Mouse (Mus musculus): Measurements from ENCODE around the gene Qk. TPM values are rescaled to one million over a fixed set of nuclear protein-coding genes. Genes with fewer than 3 reads are reported as not detected.
A peak's percentile ranks its signal among the peaks of the same experiment; 100 is the strongest.

Qk gene
- polyA plus RNA-seq (2015; fragmentation: Nextera tagmentation; extraction: Ambion mirVana) = 34.4 and 35.7 TPM in 2 replicates

- H3K9ac ChIP-seq = peak within 1 kb of the TSS; percentile 98
- H3K4me3 ChIP-seq = peak within 1 kb of the TSS; percentile 82
- 0 out of 2 replicates have a peak, but pooled peaks cover under 1% of the 10 kb centered on the region for H3K36me3 ChIP-seq
- H3K27me3 ChIP-seq = no peaks in the 10 kb centered on the region
- under 1% methylated on average over 86 of the region's 86 CpGs for WGBS
- H3K4me1 ChIP-seq = peaks cover 25% of the 10 kb centered on the region
- ATAC-seq (ENCODE audit: low FRiP score, low read depth) = peak; percentile 82
- H3K9me3 ChIP-seq = no peaks in the 10 kb centered on the region
- peak within 1 kb of the TSS; percentile 98 for H3K27ac ChIP-seq
- H3K4me2 ChIP-seq (replicated peaks) = peak within 1 kb of the TSS; percentile 65
These were observed at the start of gene Qk for GRCm38 (mm10) chr17:10319685-10320455. Gene Qk (minus strand): TSS chr17:10319854.

DNA sequence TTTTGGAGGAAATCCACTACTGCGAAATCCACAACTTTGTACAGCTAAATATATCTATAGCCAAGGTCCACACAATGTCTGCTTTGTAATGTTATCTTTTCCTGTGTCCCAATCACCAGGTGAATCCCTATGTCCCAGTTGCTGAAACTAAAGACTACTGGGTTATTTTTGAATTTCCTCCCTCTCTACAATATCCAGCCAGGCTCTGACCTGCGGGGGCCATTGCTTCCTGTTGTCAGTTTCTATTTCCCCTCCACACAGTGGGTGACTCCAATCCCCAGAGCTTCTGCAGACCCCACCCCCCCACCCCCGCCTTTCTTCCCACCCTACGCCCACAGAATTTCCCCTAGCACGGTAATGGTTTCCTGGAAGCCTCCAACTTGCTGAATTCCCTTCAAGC lies 47.4 kb upstream of the Qk start:
- ATAC-seq (ENCODE audit: low FRiP score, low read depth) = no peak

GRCm38 (mm10) chr17:10366577-10366976 lies 46.9 kb upstream of the Qk start:
- Histone ChIP-seq H3K4me3 (no peak overlapping the region), H3K9ac (no peak overlapping the region), H3K27ac (no peak overlapping the region), H3K4me2 (replicated peaks) (no peak overlapping the region), H3K4me1 (peaks cover 8% of the 10 kb centered on the region; the same call in 1 of the 2 replicates), H3K36me3 (no peaks in the 10 kb centered on the region), H3K9me3 (no peaks in the 10 kb centered on the region), H3K27me3 (no peaks in the 10 kb centered on the region)
- WGBS = 85% methylated on average over 4 of the region's 4 CpGs
- ATAC-seq (ENCODE audit: low FRiP score, low read depth) = no peak

More for the DNA sequence above, 47.4 kb upstream of the Qk start:
- Histone ChIP-seq H3K36me3 (no peaks in the 10 kb centered on the region), H3K9ac (no peak overlapping the region), H3K4me1 (peaks cover 10% of the 10 kb centered on the region), H3K4me3 (no peak overlapping the region), H3K27ac (no peak overlapping the region), H3K9me3 (no peaks in the 10 kb centered on the region), H3K27me3 (no peaks in the 10 kb centered on the region), H3K4me2 (replicated peaks) (no peak overlapping the region)
- 84% methylated on average over 5 of the region's 5 CpGs for WGBS

GRCm38 (mm10) chr17:10365501-10366482 lies 46.1 kb upstream of the Qk start:
- Histone ChIP-seq H3K36me3 (no peaks in the 10 kb centered on the region), H3K9me3 (no peaks in the 10 kb centered on the region), H3K4me2 (replicated peaks) (no peak overlapping the region), H3K27ac (no peak overlapping the region), H3K27me3 (no peaks in the 10 kb centered on the region), H3K9ac (no peak overlapping the region), H3K4me1 (peaks cover 8% of the 10 kb centered on the region; the same call in 1 of the 2 replicates), H3K4me3 (no peak overlapping the region)
- 76% methylated on average over 13 of the region's 13 CpGs for WGBS
- no peak for ATAC-seq (ENCODE audit: low FRiP score, low read depth)

DNA sequence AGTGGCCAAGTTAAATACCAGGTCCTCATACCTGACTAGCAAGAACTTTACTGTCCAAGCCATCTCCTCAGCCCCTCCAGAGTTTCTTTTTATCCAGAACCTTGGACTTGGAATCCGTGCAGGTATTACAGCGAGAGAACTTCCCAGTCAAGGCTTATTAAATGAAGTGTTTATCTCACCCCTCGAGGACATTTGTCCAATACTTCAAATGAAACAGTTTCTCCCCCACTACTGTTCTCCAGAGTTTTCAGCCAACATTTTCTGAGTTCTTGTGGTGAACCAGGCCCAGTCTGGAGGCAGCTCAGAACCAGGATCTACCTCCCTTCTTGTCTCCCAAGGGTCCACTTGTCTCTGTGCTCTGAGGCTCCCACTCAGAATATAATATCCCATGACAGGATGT lies 43.5 kb upstream of the Qk start:
- no peak for ATAC-seq (ENCODE audit: low FRiP score, low read depth)
- Histone ChIP-seq H3K4me2 (replicated peaks) (no peak overlapping the region), H3K9me3 (no peaks in the 10 kb centered on the region), H3K4me3 (no peak overlapping the region), H3K27ac (no peak overlapping the region), H3K36me3 (no peaks in the 10 kb centered on the region), H3K27me3 (no peaks in the 10 kb centered on the region), H3K4me1 (0 out of 2 replicates have a peak, but pooled peaks cover 3% of the 10 kb centered on the region), H3K9ac (no peak overlapping the region)
- 71% methylated on average over 3 of the region's 3 CpGs for WGBS

DNA sequence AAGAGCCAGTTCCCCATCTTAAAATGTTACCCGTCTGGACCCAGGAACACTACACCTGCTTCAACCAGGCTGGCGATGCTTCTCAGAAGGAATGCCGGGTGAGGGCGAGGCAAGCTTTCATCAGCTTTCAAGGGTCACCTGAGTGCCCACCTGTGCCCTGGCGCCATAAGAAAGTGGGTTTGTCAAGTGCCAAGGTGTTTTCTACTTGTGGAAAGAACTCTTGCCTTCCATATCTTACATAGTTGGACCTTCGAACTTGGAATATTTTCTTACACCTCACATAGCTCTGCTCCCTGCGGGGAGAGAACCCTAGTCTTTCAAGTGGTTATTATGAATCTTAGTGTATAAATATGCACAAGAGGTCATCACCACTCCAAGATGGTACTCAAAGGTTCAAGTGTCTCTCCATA lies 42.2 kb upstream of the Qk start:
- 88% methylated on average over 7 of the region's 7 CpGs for WGBS
- H3K4me1 ChIP-seq = peaks cover under 1% of the 10 kb centered on the region; the same call in 1 of the 2 replicates
- no peaks in the 10 kb centered on the region for H3K36me3 ChIP-seq
- no peak for ATAC-seq (ENCODE audit: low FRiP score, low read depth)
- no peaks in the 10 kb centered on the region for H3K9me3 ChIP-seq
- no peak overlapping the region for H3K9ac ChIP-seq
- no peak overlapping the region for H3K4me2 ChIP-seq (replicated peaks)
- H3K27ac ChIP-seq = no peak overlapping the region
- H3K4me3 ChIP-seq = no peak overlapping the region
- H3K27me3 ChIP-seq = no peaks in the 10 kb centered on the region

- H3K27ac ChIP-seq = no peak overlapping the region
- no peak overlapping the region for H3K4me2 ChIP-seq (replicated peaks)
- WGBS = 72% methylated on average over 4 of the region's 4 CpGs
- ATAC-seq (ENCODE audit: low FRiP score, low read depth) = no peak
- H3K9me3 ChIP-seq = no peaks in the 10 kb centered on the region
- H3K4me3 ChIP-seq = no peak overlapping the region
- H3K9ac ChIP-seq = no peak overlapping the region
- H3K4me1 ChIP-seq = peaks cover 12% of the 10 kb centered on the region
- no peaks in the 10 kb centered on the region for H3K36me3 ChIP-seq
- H3K27me3 ChIP-seq = no peaks in the 10 kb centered on the region
These were observed 41.1 kb upstream of the Qk start for GRCm38 (mm10) chr17:10360738-10361137.

GRCm38 (mm10) chr17:10359466-10359865 lies 39.8 kb upstream of the Qk start:
- 59% methylated on average over 14 of the region's 14 CpGs for WGBS
- H3K27ac ChIP-seq = no peak overlapping the region
- no peaks in the 10 kb centered on the region for H3K9me3 ChIP-seq
- no peak overlapping the region for H3K9ac ChIP-seq
- H3K4me3 ChIP-seq = no peak overlapping the region
- peaks cover 19% of the 10 kb centered on the region for H3K4me1 ChIP-seq
- H3K27me3 ChIP-seq = no peaks in the 10 kb centered on the region
- H3K4me2 ChIP-seq (replicated peaks) = no peak overlapping the region
- no peak for ATAC-seq (ENCODE audit: low FRiP score, low read depth)
- H3K36me3 ChIP-seq = no peaks in the 10 kb centered on the region

GRCm38 (mm10) chr17:10357348-10357747 lies 37.7 kb upstream of the Qk start:
- 81% methylated on average over 12 of the region's 12 CpGs for WGBS
- Histone ChIP-seq H3K9me3 (no peaks in the 10 kb centered on the region), H3K4me1 (peaks cover 19% of the 10 kb centered on the region), H3K4me3 (no peak overlapping the region), H3K27me3 (no peaks in the 10 kb centered on the region), H3K4me2 (replicated peaks) (no peak overlapping the region), H3K27ac (no peak overlapping the region), H3K36me3 (no peaks in the 10 kb centered on the region), H3K9ac (no peak overlapping the region)
- no peak for ATAC-seq (ENCODE audit: low FRiP score, low read depth)

DNA sequence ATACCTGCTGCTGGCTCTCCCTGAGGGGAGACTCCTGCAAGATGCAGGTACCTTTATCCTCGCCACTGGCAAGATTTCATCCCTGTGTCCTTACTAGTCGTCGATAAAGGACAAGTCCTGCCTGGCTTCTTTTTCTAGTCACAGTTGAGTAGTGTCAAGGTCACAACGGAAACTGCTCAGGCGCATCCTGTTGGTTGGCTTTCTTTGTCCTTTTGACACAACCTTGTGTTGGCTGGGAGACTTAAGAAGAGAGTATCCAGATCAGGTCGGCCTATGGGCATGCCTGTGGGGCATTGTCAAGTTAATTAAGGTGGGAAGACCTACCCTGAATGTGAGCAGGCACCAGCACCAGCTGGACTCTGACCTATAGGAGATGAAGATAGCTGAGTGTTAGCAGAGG lies 36.6 kb upstream of the Qk start:
- H3K4me2 ChIP-seq (replicated peaks) = no peak overlapping the region
- H3K36me3 ChIP-seq = no peaks in the 10 kb centered on the region
- no peak overlapping the region for H3K4me3 ChIP-seq
- no peaks in the 10 kb centered on the region for H3K27me3 ChIP-seq
- no peak overlapping the region for H3K27ac ChIP-seq
- no peak for ATAC-seq (ENCODE audit: low FRiP score, low read depth)
- no peak overlapping the region for H3K9ac ChIP-seq
- H3K9me3 ChIP-seq = no peaks in the 10 kb centered on the region
- H3K4me1 ChIP-seq = peaks cover 19% of the 10 kb centered on the region
- 48% methylated on average over 6 of the region's 6 CpGs for WGBS

DNA sequence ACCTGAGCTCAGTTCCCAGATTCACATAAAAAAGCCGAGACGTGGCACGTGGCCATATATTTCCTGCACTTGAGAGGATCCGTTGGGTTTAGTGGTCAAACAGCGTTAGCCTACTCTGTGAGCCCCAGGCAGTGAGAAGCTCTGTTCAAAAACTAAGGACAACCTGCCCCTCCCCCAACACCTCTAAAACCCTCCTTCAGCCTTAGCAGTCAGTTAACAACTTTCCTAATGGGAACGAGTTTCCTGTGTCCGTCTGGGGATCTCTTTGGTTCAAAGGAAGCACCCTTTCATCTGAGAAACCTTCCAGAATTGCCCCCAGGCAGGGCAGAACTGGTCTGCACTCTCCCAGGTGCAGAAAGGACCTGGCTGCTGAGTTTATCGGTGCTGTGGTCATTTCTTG lies 36.1 kb upstream of the Qk start:
- 6% methylated on average over 8 of the region's 8 CpGs for WGBS
- no peak overlapping the region for H3K27ac ChIP-seq
- H3K9ac ChIP-seq = no peak overlapping the region
- H3K27me3 ChIP-seq = no peaks in the 10 kb centered on the region
- no peak overlapping the region for H3K4me2 ChIP-seq (replicated peaks)
- no peak overlapping the region for H3K4me3 ChIP-seq
- H3K9me3 ChIP-seq = no peaks in the 10 kb centered on the region
- ATAC-seq (ENCODE audit: low FRiP score, low read depth) = no peak
- H3K36me3 ChIP-seq = no peaks in the 10 kb centered on the region
- peaks cover 19% of the 10 kb centered on the region for H3K4me1 ChIP-seq

GRCm38 (mm10) chr17:10338286-10338685 lies 18.6 kb upstream of the Qk start:
- no peak for ATAC-seq (ENCODE audit: low FRiP score, low read depth)
- no peaks in the 10 kb centered on the region for H3K27me3 ChIP-seq
- WGBS = 61% methylated on average over 10 of the region's 10 CpGs

More at GRCm38 (mm10) chr17:10338286-10338685, 18.6 kb upstream of the Qk start:
- Histone ChIP-seq H3K4me3 (no peak overlapping the region), H3K4me2 (replicated peaks) (no peak overlapping the region), H3K27ac (no peak overlapping the region), H3K4me1 (peaks cover 17% of the 10 kb centered on the region), H3K36me3 (no peaks in the 10 kb centered on the region), H3K9ac (no peak overlapping the region), H3K9me3 (no peaks in the 10 kb centered on the region)

Data from limb, embryonic 13.5 days (tissue).